Mouse (Mus musculus): Measurements from ENCODE around the gene Vil1. TPM values are rescaled to one million over a fixed set of nuclear protein-coding genes. Genes with fewer than 3 reads are reported as not detected.

Vil1 gene
- total RNA-seq (2021) = under 1 TPM; 0.65 to 0.83 TPM
- long read RNA-seq, experiment 1 = 0 reads
- long read RNA-seq, experiment 2, partial matches to known transcripts = 1 of 1 reads
- long read RNA-seq, experiment 2, other reads (novel, unspliced or antisense) = 0 of 1 reads

GRCm38 (mm10) chr1:74408589-74409504 lies at the start of gene Vil1:
TSS of gene Vil1 (plus strand) at chr1:74409376.
- intact Hi-C loops (cut with DNase I) = no loop called here
- DNase-seq = no peak

- intact Hi-C loops (cut with DNase I) = no loop called here
- no peak for DNase-seq
Observed at GRCm38 (mm10) chr1:74359952-74360517, 49.1 kb upstream of the Vil1 start.

GRCm38 (mm10) chr1:74361812-74362211 lies 47.4 kb upstream of the Vil1 start, which contains the start of gene Catip:
TSS of gene Catip (plus strand) at chr1:74362108.
- intact Hi-C loops (cut with DNase I) = loop anchor here (1.0 to 2.0 kb wide), 4 partner anchors 49 to 157 kb away; no protein-coding TSS in a partner anchor
- peak; percentile 70 to 87 for DNase-seq

- DNase-seq = no peak
- intact Hi-C loops (cut with DNase I) = loop anchor here (2.0 kb wide), 3 partner anchors 74 to 158 kb away; no protein-coding TSS in a partner anchor
Observed at GRCm38 (mm10) chr1:74362325-74363229, 46.6 kb upstream of the Vil1 start.

GRCm38 (mm10) chr1:74363437-74363836 lies 45.7 kb upstream of the Vil1 start:
- intact Hi-C loops (cut with DNase I) = loop anchor here (2.0 kb wide), 3 partner anchors 75 to 159 kb away; no protein-coding TSS in a partner anchor
- DNase-seq = no peak

GRCm38 (mm10) chr1:74364270-74364669 lies 44.9 kb upstream of the Vil1 start:
- DNase-seq = no peak
- intact Hi-C loops (cut with DNase I) = no loop called here

- intact Hi-C loops (cut with DNase I) = loop anchor here (1.0 kb wide), 1 partner anchor 79 kb away; no protein-coding TSS in a partner anchor
- DNase-seq = peak; percentile 71 to 74
Observed at GRCm38 (mm10) chr1:74367886-74368645, 41.1 kb upstream of the Vil1 start.

- DNase-seq = no peak
- intact Hi-C loops (cut with DNase I) = no loop called here
Observed at GRCm38 (mm10) chr1:74370040-74370439, 39.1 kb upstream of the Vil1 start.

- DNase-seq = no peak
- intact Hi-C loops (cut with DNase I) = no loop called here
Observed at GRCm38 (mm10) chr1:74373372-74373771, 35.8 kb upstream of the Vil1 start.

GRCm38 (mm10) chr1:74374980-74375379 lies 34.2 kb upstream of the Vil1 start, which contains the start of gene Slc11a1:
TSS of gene Slc11a1 (plus strand) at chr1:74375195.
- intact Hi-C loops (cut with DNase I) = no loop called here

GRCm38 (mm10) chr1:74375561-74375960 lies 33.6 kb upstream of the Vil1 start:
- DNase-seq = no peak

More at GRCm38 (mm10) chr1:74374980-74375379, 34.2 kb upstream of the Vil1 start, which contains the start of gene Slc11a1:
- no peak for DNase-seq

GRCm38 (mm10) chr1:74376396-74376795 lies 32.8 kb upstream of the Vil1 start:
- peak; percentile 49 to 55 for DNase-seq
- intact Hi-C loops (cut with DNase I) = no loop called here

More at GRCm38 (mm10) chr1:74375561-74375960, 33.6 kb upstream of the Vil1 start:
- intact Hi-C loops (cut with DNase I) = no loop called here

- DNase-seq = no peak
- intact Hi-C loops (cut with DNase I) = no loop called here
Observed at GRCm38 (mm10) chr1:74379058-74379504, 30.1 kb upstream of the Vil1 start.

- no peak for DNase-seq
- intact Hi-C loops (cut with DNase I) = no loop called here
Observed at GRCm38 (mm10) chr1:74380484-74380883, 28.7 kb upstream of the Vil1 start.

GRCm38 (mm10) chr1:74381588-74382021 lies 27.6 kb upstream of the Vil1 start:
- intact Hi-C loops (cut with DNase I) = no loop called here

GRCm38 (mm10) chr1:74383385-74383784 lies 25.8 kb upstream of the Vil1 start:
- DNase-seq = no peak
- intact Hi-C loops (cut with DNase I) = no loop called here

More at GRCm38 (mm10) chr1:74381588-74382021, 27.6 kb upstream of the Vil1 start:
- no peak for DNase-seq

GRCm38 (mm10) chr1:74384525-74384924 lies 24.7 kb upstream of the Vil1 start:
- intact Hi-C loops (cut with DNase I) = no loop called here
- DNase-seq = no peak

- intact Hi-C loops (cut with DNase I) = no loop called here
- DNase-seq = no peak
Observed at GRCm38 (mm10) chr1:74385064-74385463, 24.1 kb upstream of the Vil1 start.

- no peak for DNase-seq
- intact Hi-C loops (cut with DNase I) = no loop called here
Observed at GRCm38 (mm10) chr1:74385531-74385930, 23.6 kb upstream of the Vil1 start.
